Mouse (Mus musculus): ENCODE measurements around the gene Cpe. TPM values are rescaled to one million over a fixed set of nuclear protein-coding genes. Genes with fewer than 3 reads are reported as not detected.

Cpe gene
- polyA plus RNA-seq, 1 experiment from 2014 or later, result 356 TPM

GRCm38 (mm10) chr8:64726190-64726695 lies 33.4 kb upstream of the Cpe start:
- Histone ChIP-seq H3K27ac (ENCODE audit: low read depth, low read length) (no peak overlapping the region), H3K36me3 (ENCODE audit: control insufficient read depth, insufficient read depth, low read length) (peaks cover 34% of the 10 kb centered on the region), H3K4me1 (ENCODE audit: control insufficient read depth, insufficient read depth, low read length) (peaks cover 8% of the 10 kb centered on the region; the same call in 1 of the 2 replicates), H3K4me3 (ENCODE audit: low read depth, low read length) (no peak overlapping the region), H3K4me2 (no peak overlapping the region), H3K27me3 (ENCODE audit: control insufficient read depth, insufficient read depth, low read length) (no peaks in the 10 kb centered on the region), H3K9me3 (ENCODE audit: control insufficient read depth, low read length) (no peaks in the 10 kb centered on the region), H3K9ac (ENCODE audit: low read length) (no peak overlapping the region)
- ATAC-seq (ENCODE audit: low FRiP score) (no peak), DNase-seq (ENCODE audit: low spot score, missing footprints) (peak; percentile 12)
- 81% methylated on average over 4 of the region's 4 CpGs for WGBS

- no peak for DNase-seq (ENCODE audit: low spot score, missing footprints)
- no peak overlapping the region for H3K27ac ChIP-seq (ENCODE audit: low read depth, low read length)
- peaks cover 43% of the 10 kb centered on the region for H3K36me3 ChIP-seq (ENCODE audit: control insufficient read depth, insufficient read depth, low read length)
- no peaks in the 10 kb centered on the region for H3K9me3 ChIP-seq (ENCODE audit: control insufficient read depth, low read length)
- 92% methylated on average over 2 of the region's 2 CpGs for WGBS
- no peak overlapping the region for H3K4me3 ChIP-seq (ENCODE audit: low read depth, low read length)
- no peaks in the 10 kb centered on the region for H3K27me3 ChIP-seq (ENCODE audit: control insufficient read depth, insufficient read depth, low read length)
- no peak overlapping the region for H3K9ac ChIP-seq (ENCODE audit: low read length)
- no peak for ATAC-seq (ENCODE audit: low FRiP score)
- H3K4me2 ChIP-seq, result no peak overlapping the region
- peaks cover 4% of the 10 kb centered on the region; the same call in 1 of the 2 replicates for H3K4me1 ChIP-seq (ENCODE audit: control insufficient read depth, insufficient read depth, low read length)
Measured at GRCm38 (mm10) chr8:64723206-64723605, 30.4 kb upstream of the Cpe start.

GRCm38 (mm10) chr8:64717868-64718267 lies 25.0 kb upstream of the Cpe start:
- 87% methylated on average over 7 of the region's 7 CpGs for WGBS
- H3K36me3 ChIP-seq (ENCODE audit: control insufficient read depth, insufficient read depth, low read length), result peaks cover 32% of the 10 kb centered on the region
- ATAC-seq (ENCODE audit: low FRiP score) (no peak), DNase-seq (ENCODE audit: low spot score, missing footprints) (no peak)
- H3K4me2 ChIP-seq, result no peak overlapping the region
- no peak overlapping the region for H3K4me3 ChIP-seq (ENCODE audit: low read depth, low read length)
- H3K27ac ChIP-seq (ENCODE audit: low read depth, low read length), result no peak overlapping the region
- H3K4me1 ChIP-seq (ENCODE audit: control insufficient read depth, insufficient read depth, low read length), result no peaks in the 10 kb centered on the region
- no peaks in the 10 kb centered on the region for H3K9me3 ChIP-seq (ENCODE audit: control insufficient read depth, low read length)
- H3K9ac ChIP-seq (ENCODE audit: low read length), result no peak overlapping the region
- no peaks in the 10 kb centered on the region for H3K27me3 ChIP-seq (ENCODE audit: control insufficient read depth, insufficient read depth, low read length)

- Histone ChIP-seq H3K4me3 (ENCODE audit: low read depth, low read length) (no peak overlapping the region), H3K27ac (ENCODE audit: low read depth, low read length) (no peak overlapping the region), H3K4me1 (ENCODE audit: control insufficient read depth, insufficient read depth, low read length) (no peaks in the 10 kb centered on the region), H3K4me2 (no peak overlapping the region), H3K27me3 (ENCODE audit: control insufficient read depth, insufficient read depth, low read length) (no peaks in the 10 kb centered on the region), H3K9me3 (ENCODE audit: control insufficient read depth, low read length) (no peaks in the 10 kb centered on the region), H3K36me3 (ENCODE audit: control insufficient read depth, insufficient read depth, low read length) (peaks cover 9% of the 10 kb centered on the region; the same call in 1 of the 2 replicates), H3K9ac (ENCODE audit: low read length) (no peak overlapping the region)
- no peak for DNase-seq (ENCODE audit: low spot score, missing footprints)
- WGBS, result 87% methylated on average over 7 of the region's 7 CpGs
- no peak for ATAC-seq (ENCODE audit: low FRiP score)
Measured at GRCm38 (mm10) chr8:64712499-64712898, 19.6 kb upstream of the Cpe start.

- Histone ChIP-seq H3K4me3 (ENCODE audit: low read depth, low read length) (no peak overlapping the region), H3K9ac (ENCODE audit: low read length) (no peak overlapping the region), H3K4me1 (ENCODE audit: control insufficient read depth, insufficient read depth, low read length) (no peaks in the 10 kb centered on the region), H3K27me3 (ENCODE audit: control insufficient read depth, insufficient read depth, low read length) (no peaks in the 10 kb centered on the region), H3K4me2 (no peak overlapping the region), H3K27ac (ENCODE audit: low read depth, low read length) (no peak overlapping the region), H3K36me3 (ENCODE audit: control insufficient read depth, insufficient read depth, low read length) (peaks cover 4% of the 10 kb centered on the region; the same call in 1 of the 2 replicates), H3K9me3 (ENCODE audit: control insufficient read depth, low read length) (no peaks in the 10 kb centered on the region)
- ATAC-seq (ENCODE audit: low FRiP score) (no peak), DNase-seq (ENCODE audit: low spot score, missing footprints) (no peak)
- WGBS, result 53% methylated on average over 1 of the region's 1 CpGs
Measured at GRCm38 (mm10) chr8:64711544-64711943, 18.7 kb upstream of the Cpe start.

GRCm38 (mm10) chr8:64707481-64707880 lies 14.6 kb upstream of the Cpe start:
- Histone ChIP-seq H3K27me3 (ENCODE audit: control insufficient read depth, insufficient read depth, low read length) (no peaks in the 10 kb centered on the region), H3K4me3 (ENCODE audit: low read depth, low read length) (no peak overlapping the region), H3K27ac (ENCODE audit: low read depth, low read length) (no peak overlapping the region), H3K9me3 (ENCODE audit: control insufficient read depth, low read length) (no peaks in the 10 kb centered on the region), H3K4me1 (ENCODE audit: control insufficient read depth, insufficient read depth, low read length) (no peaks in the 10 kb centered on the region), H3K9ac (ENCODE audit: low read length) (no peak overlapping the region), H3K36me3 (ENCODE audit: control insufficient read depth, insufficient read depth, low read length) (no peaks in the 10 kb centered on the region), H3K4me2 (no peak overlapping the region)
- DNase-seq (ENCODE audit: low spot score, missing footprints) (peak; percentile 17), ATAC-seq (ENCODE audit: low FRiP score) (no peak)

DNA sequence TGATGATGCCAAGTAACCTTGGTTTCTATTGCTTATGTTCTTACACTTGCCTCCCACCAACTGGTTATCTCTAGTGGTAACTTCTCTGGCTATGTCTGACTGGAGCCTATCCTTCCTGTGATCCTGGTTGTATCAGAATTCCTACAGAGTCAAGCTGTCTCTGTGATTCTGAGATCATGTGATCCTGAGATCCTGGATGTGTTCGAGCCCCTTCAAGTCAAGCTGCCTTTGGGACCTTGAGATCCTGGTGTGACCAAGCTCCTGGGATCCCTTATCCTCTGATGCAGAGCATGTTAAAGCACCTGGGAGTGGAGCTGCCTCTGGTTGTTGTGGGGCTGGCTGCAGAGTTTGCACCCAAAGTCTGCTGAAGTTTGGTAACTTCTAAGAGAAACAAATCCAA lies 10.3 kb upstream of the Cpe start:
- H3K4me1 ChIP-seq (ENCODE audit: control insufficient read depth, insufficient read depth, low read length), result no peaks in the 10 kb centered on the region
- DNase-seq (ENCODE audit: low spot score, missing footprints) (peak; percentile 51), ATAC-seq (ENCODE audit: low FRiP score) (no peak)
- no peaks in the 10 kb centered on the region for H3K36me3 ChIP-seq (ENCODE audit: control insufficient read depth, insufficient read depth, low read length)
- H3K9me3 ChIP-seq (ENCODE audit: control insufficient read depth, low read length), result no peaks in the 10 kb centered on the region
- H3K9ac ChIP-seq (ENCODE audit: low read length), result no peak overlapping the region
- no peak overlapping the region for H3K27ac ChIP-seq (ENCODE audit: low read depth, low read length)
- H3K4me2 ChIP-seq, result no peak overlapping the region
- H3K4me3 ChIP-seq (ENCODE audit: low read depth, low read length), result no peak overlapping the region
- WGBS, result 83% methylated on average over 1 of the region's 1 CpGs
- no peaks in the 10 kb centered on the region for H3K27me3 ChIP-seq (ENCODE audit: control insufficient read depth, insufficient read depth, low read length)

DNA sequence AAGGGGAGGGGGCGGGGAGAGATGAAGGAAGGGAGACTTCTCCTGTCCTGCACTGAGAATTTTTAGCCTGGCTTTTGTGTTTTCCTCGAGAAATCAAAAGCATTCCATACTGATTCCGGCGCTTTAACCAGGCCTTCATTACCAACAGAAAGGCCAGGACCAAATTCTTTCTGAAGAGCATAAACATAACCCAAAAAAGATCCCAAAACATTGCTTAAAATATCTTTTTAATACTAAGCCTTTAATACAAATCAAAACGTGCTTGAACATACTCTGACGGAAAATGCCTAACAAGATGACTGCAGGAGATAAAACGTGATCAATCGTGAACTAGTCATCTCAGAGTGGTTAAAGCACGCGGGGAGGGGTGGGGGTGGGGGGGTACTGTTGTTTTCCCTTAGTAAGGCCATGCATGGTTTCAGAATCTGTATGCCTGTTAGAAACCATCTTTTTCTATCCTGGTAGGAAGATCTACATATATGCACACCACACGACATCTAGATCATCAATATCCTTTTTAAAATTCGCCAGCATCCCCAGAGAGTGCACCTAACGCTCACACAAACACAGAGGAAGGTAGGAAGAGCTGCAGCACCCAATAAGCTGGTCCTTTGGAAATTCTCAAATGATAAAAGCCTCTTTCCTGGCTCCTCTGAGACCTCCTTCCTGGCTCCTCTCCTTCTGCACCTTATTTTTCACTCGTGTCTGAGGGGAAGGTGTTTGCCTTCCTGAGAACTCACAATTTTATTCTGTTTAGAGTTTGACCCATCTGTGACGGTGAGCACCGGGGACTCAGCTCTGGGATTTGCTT lies 1.1 kb downstream of the Cpe start:
- Histone ChIP-seq H3K27me3 (ENCODE audit: control insufficient read depth, insufficient read depth, low read length) (no peaks in the 10 kb centered on the region), H3K4me1 (ENCODE audit: control insufficient read depth, insufficient read depth, low read length) (peaks cover 6% of the 10 kb centered on the region), H3K9ac (ENCODE audit: low read length) (peak overlapping the region; percentile 96), H3K36me3 (ENCODE audit: control insufficient read depth, insufficient read depth, low read length) (no peaks in the 10 kb centered on the region), H3K4me2 (peak overlapping the region; percentile 64), H3K27ac (ENCODE audit: low read depth, low read length) (peak overlapping the region; percentile 97), H3K9me3 (ENCODE audit: control insufficient read depth, low read length) (no peaks in the 10 kb centered on the region), H3K4me3 (ENCODE audit: low read depth, low read length) (peak overlapping the region; percentile 75)
- 7% methylated on average over 16 of the region's 16 CpGs for WGBS
- ATAC-seq (ENCODE audit: low FRiP score), result no peak
- peak; percentile 94 for DNase-seq (ENCODE audit: low spot score, missing footprints)

GRCm38 (mm10) chr8:64690845-64691244 lies 2.0 kb downstream of the Cpe start:
- Histone ChIP-seq H3K36me3 (ENCODE audit: control insufficient read depth, insufficient read depth, low read length) (no peaks in the 10 kb centered on the region), H3K27me3 (ENCODE audit: control insufficient read depth, insufficient read depth, low read length) (no peaks in the 10 kb centered on the region), H3K4me2 (peak overlapping the region; percentile 64), H3K9me3 (ENCODE audit: control insufficient read depth, low read length) (no peaks in the 10 kb centered on the region), H3K27ac (ENCODE audit: low read depth, low read length) (no peak overlapping the region), H3K4me3 (ENCODE audit: low read depth, low read length) (peak overlapping the region; percentile 75; the same call in 1 of the 2 replicates), H3K9ac (ENCODE audit: low read length) (no peak overlapping the region), H3K4me1 (ENCODE audit: control insufficient read depth, insufficient read depth, low read length) (peaks cover 6% of the 10 kb centered on the region)
- DNase-seq (ENCODE audit: low spot score, missing footprints) (no peak), ATAC-seq (ENCODE audit: low FRiP score) (no peak)
- WGBS, result 80% methylated on average over 6 of the region's 6 CpGs
